Mouse (Mus musculus): ENCODE data around the gene Eif4a2.

- TF ChIP-seq CTCF (IDR thresholded peaks at IDR 0.05; ENCODE audit: control insufficient read depth, insufficient read depth, insufficient read length): no peak
- no peak for TF ChIP-seq MYOD1 (IDR thresholded peaks at IDR 0.05; ENCODE audit: control insufficient read depth, insufficient read length, low read depth)
- TF ChIP-seq CEBPB (IDR thresholded peaks at IDR 0.05; ENCODE audit: low read depth): no peak
- no peak for TF ChIP-seq USF1 (IDR thresholded peaks at IDR 0.05; ENCODE audit: low read depth)
- no peak for TF ChIP-seq MAX (IDR thresholded peaks at IDR 0.05)
Observed at GRCm38 (mm10) chr16:23100613-23101012, 6.6 kb upstream of the Eif4a2 start.
